Mouse (Mus musculus) erythroid progenitor cell, adult 5-6 weeks (primary cell): ENCODE measurements around the gene Thnsl2. TPM values are rescaled to one million over a fixed set of nuclear protein-coding genes. Genes with fewer than 3 reads are reported as not detected.

Experiments used
- ATAC-seq: replicated peaks from 2 replicates; pipeline ENCODE4 v1.8.0; 2016; ENCODE audit warnings: moderate number of reproducible peaks, mild to moderate bottlenecking, moderate TSS enrichment, inconsistent platforms; ENCODE audit not compliant: poor library complexity, low FRiP score, severe bottlenecking
- total RNA-seq, 2 experiments: library from RNA; stranded (forward) in 1 of 2; stranded (reverse) in 1 of 2; fragments of 150-400 nt in 1 of 2; fragments of 186-747, 209-891 nt in 1 of 2; gene quantifications; 2 replicates each; pipeline versions ENCODE4 v1.2.3 to v1.2.4; 2015 to 2017; ENCODE audit warnings: low replicate concordance in 2 of 2

The Thnsl2 gene
- total RNA-seq, 2 experiments from 2014 or later, result not detected

DNA sequence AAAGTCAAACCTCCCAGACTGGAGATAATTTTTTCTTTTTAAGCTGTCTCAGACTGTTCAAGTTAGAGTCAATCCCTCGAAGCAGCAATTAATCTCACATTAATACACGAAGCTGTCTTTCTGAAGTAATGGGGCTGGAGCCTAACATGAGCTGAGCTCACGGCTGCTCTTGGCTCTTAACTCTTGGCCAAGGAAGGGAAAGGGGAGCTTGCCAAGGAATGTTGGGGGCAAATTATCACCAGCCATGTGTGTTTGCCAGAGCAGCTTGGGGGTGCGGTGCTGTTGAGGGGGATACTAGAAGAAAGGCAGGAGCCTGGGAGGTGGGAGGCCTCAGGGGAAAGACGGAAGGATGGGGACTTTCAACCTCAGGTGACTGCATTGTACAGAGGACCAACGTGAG is 63.0 kb downstream of the Thnsl2 start:
- ATAC-seq, result no peak

Other genes with a start within 250 kb of the Thnsl2 start
- not detected in 2 replicates for gene Tex37, start 225.5 kb downstream of the Thnsl2 start, total RNA-seq (2015; ENCODE audit: low replicate concordance)
- gene Tex37, start 225.5 kb downstream of the Thnsl2 start, total RNA-seq (2017; ENCODE audit: low replicate concordance), result not detected in 2 replicates
- gene Foxi3, start 187.9 kb downstream of the Thnsl2 start, total RNA-seq (2015; ENCODE audit: low replicate concordance), result not detected in 2 replicates
- not detected in 2 replicates for gene Foxi3, start 187.9 kb downstream of the Thnsl2 start, total RNA-seq (2017; ENCODE audit: low replicate concordance)
- gene Fabp1, start 55.4 kb upstream of the Thnsl2 start, total RNA-seq (2015; ENCODE audit: low replicate concordance), result not detected in 2 replicates
- gene Fabp1, start 55.4 kb upstream of the Thnsl2 start, total RNA-seq (2017; ENCODE audit: low replicate concordance), result not detected in 2 replicates
- gene Krcc1, start 127.2 kb upstream of the Thnsl2 start, total RNA-seq (2015; ENCODE audit: low replicate concordance), result 21.8 and 56.9 TPM in 2 replicates
- gene Krcc1, start 127.2 kb upstream of the Thnsl2 start, total RNA-seq (2017; ENCODE audit: low replicate concordance), result 42.4 and 49.0 TPM in 2 replicates
- not detected in 2 replicates for gene Smyd1, start 177.8 kb upstream of the Thnsl2 start, total RNA-seq (2015; ENCODE audit: low replicate concordance)
- gene Smyd1, start 177.8 kb upstream of the Thnsl2 start, total RNA-seq (2017; ENCODE audit: low replicate concordance), result not detected in 2 replicates
- gene Cd8b1, start 178.3 kb upstream of the Thnsl2 start, total RNA-seq (2015; ENCODE audit: low replicate concordance), result 0.84 and 1.4 TPM in 2 replicates
- 0.51 TPM in 1 of 2 replicates, not detected in the other for gene Cd8b1, start 178.3 kb upstream of the Thnsl2 start, total RNA-seq (2017; ENCODE audit: low replicate concordance)
- gene Cd8a, start 229.0 kb upstream of the Thnsl2 start, total RNA-seq (2015; ENCODE audit: low replicate concordance), result not detected in 2 replicates
- gene Cd8a, start 229.0 kb upstream of the Thnsl2 start, total RNA-seq (2017; ENCODE audit: low replicate concordance), result 0.39 TPM in 1 of 2 replicates, not detected in the other